Mouse (Mus musculus): ENCODE data around the gene Prdm4.

Gene Prdm4

DNA sequence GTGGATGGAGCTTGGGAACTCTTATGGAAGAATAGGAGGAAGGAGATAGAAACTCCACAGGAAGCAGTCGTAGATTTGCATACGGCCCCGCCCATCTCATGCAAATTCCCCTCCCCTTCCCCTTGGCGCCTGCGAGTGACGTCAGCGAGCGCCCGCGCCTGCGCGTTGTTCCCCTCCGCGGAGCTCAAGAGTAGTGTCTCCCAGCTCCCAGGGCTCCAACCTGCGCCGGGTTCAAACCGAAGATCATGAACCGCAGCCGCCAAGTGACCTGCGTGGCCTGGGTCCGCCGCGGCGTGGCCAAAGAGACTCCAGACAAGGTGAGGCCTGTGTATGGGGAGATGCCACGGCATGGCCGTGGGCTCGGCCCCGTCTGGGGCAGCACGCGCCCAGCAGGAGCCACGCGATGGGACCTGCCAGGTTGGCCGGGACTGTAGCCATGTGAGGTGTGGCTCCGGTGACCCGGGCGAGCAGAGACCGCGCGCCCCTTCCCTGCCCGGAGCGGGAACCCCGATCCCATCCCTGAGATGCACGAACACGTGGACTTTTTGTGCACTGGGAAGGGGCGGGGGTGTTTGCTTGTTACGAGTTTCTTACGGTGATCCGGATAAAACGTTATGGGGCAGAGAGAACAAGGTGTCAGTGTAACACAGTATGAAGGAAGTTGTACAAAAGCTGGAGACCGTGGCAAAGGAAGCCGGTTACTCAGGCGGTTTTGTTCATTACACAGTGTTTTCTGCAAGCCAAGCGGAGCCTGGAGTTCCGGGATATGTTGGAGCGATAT lies 45.1 kb downstream of the Prdm4 start:
- peak; percentile 93 for DNase-seq (ENCODE audit: low spot score)

DNA sequence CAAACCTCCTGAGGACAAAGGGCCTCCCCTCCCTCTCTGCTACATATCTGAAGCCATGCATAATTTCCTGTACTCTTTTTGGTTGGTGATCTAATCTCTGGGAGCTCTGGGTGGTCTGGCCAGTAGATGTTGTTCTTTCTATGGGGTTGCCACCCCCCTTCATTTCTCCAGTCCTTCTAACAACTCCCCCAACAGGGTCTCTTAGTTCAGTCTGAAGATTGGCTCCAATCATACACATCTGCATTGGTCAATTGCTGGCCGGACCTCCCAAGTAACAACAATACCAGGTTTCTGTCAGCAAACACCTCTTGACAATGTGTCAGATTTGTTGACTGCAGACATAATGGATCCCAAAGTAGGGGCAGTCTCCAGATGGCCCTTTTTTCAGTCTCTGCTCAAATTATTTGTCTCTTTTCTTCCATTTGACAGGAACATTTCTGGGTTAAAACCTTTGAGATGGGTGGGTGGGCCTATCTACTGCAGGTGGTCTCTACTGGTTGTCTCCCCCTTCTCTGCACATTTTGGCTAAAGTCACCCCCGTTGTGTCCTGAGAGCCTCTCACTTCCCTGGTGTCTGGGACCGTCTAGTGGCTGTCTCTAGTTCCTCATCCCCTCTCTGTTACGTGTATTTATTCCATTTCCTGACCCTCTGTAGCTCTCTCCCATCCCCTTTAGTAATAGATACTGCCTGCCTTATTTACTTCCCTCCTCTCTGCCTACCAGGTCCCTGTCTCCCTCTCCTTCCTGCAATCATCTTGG lies 70.7 kb downstream of the Prdm4 start:
- no peak for DNase-seq (ENCODE audit: low spot score)

Data from MN1 (cell line).